Mouse (Mus musculus): ENCODE measurements at regions not wholly inside any gene's neighbourhood (a gene's known extent, or its start where the extent isn't known, plus 50 kb on each side); places are given as distances from the start of the nearest gene placed in this dataset.

DNA sequence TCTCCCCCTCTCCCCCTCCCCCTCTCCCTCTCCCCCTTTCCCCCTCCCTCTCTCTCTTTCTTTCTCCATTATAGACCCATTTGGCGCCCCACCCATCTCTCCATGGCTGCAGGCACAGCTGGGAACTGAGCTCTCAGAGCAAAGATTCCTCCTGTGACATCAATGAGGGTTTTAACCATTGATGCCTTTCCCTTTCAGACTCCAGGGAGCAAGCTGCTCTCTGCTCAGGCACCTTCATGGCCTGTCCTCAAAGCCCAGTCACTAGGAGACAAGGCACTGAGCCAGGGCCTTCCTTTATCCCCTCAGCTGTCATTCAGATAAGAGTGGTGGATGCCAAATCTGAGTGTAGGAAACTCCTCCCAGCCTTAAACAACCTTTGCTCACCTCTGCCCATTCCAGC lies 56.8 kb upstream of the Gm45716 start:
- peak; percentile 63 to 66 for DNase-seq
- intact Hi-C loops (cut with DNase I): loop anchor here (5.0 kb wide), 1 partner anchor 33 kb away; no protein-coding TSS in a partner anchor

DNA sequence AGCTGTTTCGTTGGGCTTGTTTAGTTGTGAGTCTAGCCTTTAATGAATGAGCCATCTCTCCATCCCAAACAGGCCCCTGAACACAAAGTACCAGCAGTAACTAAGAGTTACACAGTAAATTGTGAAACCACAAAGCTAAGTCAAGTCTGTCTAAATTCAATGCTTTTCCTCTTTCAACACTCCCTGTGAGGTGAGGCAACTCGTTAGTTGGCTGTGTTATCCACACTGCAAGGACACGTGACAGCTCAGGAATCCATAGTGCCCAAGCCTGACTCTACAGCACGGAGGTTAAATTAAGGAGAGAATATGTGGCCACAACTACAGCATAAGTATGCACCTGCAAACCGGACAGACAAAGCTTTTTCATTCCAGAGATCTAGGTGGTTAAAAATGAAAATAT lies 54.9 kb upstream of the Gm45716 start:
- intact Hi-C loops (cut with DNase I): loop anchor here (5.0 kb wide), 1 partner anchor 35 kb away; no protein-coding TSS in a partner anchor

DNA sequence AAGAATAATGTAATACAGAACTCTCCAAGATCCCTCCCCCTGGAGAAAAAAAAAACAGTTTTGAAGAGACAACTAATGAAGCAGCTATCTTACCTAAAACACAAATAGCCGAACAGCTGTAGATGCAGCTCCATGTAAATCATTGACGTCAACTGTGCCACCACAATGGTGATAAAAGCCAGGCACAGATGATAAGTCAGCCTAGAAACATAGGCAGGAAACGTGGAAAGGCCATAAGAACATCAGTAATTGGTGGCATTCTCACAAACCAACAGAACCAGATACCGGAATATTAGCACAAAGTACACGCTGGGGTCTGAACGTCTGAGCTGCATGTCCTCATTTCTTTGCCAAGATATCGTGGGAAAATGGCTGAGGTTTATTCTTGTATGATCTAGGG lies 51.2 kb upstream of the Gm45716 start:
- DNase-seq: no peak
- intact Hi-C loops (cut with DNase I): no loop called here

More for the DNA sequence above, 54.9 kb upstream of the Gm45716 start:
- no peak for DNase-seq
